Mouse (Mus musculus): ENCODE data around the gene Fbxl22. TPM values are rescaled to one million over a fixed set of nuclear protein-coding genes. Genes with fewer than 3 reads are reported as not detected.

Fbxl22 gene
- polyA plus RNA-seq, 1 experiment from 2014 or later: 14.7 TPM

DNA sequence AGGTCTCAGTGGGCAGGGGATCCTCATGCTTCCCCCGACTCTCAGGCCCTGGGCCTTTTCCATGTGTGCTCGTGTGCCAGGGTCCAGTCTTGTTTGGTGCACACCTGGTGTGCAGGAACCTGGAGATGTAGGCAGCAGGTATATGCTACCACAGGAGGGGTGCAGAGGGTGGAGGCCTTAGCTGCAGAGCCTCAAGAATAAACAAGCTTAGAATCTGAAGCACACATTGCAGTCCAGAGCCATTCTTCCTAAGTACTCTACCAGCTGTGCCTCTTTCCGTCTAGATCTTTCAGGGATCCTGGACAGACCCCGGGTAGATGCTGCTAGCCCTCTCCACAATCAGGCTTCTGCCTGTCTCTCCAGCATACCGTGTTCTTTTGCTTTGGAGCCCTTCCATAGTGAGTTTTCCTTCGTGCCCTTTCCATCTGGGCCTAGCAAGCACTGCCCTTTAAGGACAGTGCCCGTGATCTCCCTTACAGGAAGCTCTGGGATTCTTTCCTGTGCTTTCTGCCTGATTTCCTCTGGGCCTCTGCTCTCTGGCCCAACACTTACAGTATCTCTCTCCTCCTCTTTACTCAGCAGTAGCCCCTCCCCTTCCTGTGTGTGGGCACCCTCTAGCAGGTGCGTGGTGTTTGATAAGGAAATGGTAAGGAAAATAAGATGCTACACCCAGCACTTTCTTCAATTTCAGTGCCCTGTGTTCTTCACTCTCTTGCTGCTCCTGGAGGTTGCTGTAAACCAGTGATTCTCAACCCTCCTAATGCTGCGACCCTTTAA, 9.1 kb downstream of the Fbxl22 start:
- Histone ChIP-seq H3K4me1 (ENCODE audit: control insufficient read depth, insufficient read depth, low read length) (peaks cover under 1% of the 10 kb centered on the region; the same call in 1 of the 2 replicates), H3K4me2 (ENCODE audit: low read depth, low read length) (no peak overlapping the region), H3K9ac (ENCODE audit: low read depth, low read length) (no peak overlapping the region), H3K4me3 (ENCODE audit: low read depth, low read length) (no peak overlapping the region), H3K9me3 (ENCODE audit: control insufficient read depth, low read length) (no peaks in the 10 kb centered on the region), H3K27ac (replicated peaks; ENCODE audit: low read depth, low read length) (no peak overlapping the region), H3K27me3 (replicated peaks; ENCODE audit: control insufficient read depth, insufficient read depth, low read length) (no peaks in the 10 kb centered on the region), H3K36me3 (ENCODE audit: control insufficient read depth, insufficient read depth, low read length) (peaks cover 57% of the 10 kb centered on the region)
- 77% methylated on average over 9 of the region's 9 CpGs for WGBS
- DNase-seq (ENCODE audit: low spot score) (no peak), ATAC-seq (ENCODE audit: low read depth) (no peak)

DNA sequence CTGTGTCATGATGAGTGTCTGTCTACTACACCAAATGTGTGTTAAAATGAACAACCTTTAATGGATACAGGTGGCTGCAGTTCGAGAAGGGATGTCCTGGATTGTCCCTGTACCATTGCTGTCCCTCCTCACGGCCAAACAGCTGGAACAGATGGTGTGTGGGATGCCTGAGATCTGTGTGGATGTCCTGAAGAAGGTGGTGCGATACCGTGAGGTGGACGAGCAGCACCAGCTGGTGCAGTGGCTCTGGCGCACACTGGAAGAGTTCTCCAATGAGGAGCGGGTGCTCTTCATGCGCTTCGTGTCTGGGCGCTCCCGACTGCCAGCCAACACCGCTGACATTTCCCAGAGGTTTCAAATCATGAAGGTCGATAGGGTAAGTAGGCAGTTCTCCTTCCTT, 9.9 kb downstream of the Fbxl22 start:
- no peaks in the 10 kb centered on the region for H3K9me3 ChIP-seq (ENCODE audit: control insufficient read depth, low read length)
- H3K27ac ChIP-seq (replicated peaks; ENCODE audit: low read depth, low read length): no peak overlapping the region
- no peaks in the 10 kb centered on the region for H3K4me1 ChIP-seq (ENCODE audit: control insufficient read depth, insufficient read depth, low read length)
- no peaks in the 10 kb centered on the region for H3K27me3 ChIP-seq (replicated peaks; ENCODE audit: control insufficient read depth, insufficient read depth, low read length)
- ATAC-seq (ENCODE audit: low read depth): no peak
- peaks cover 62% of the 10 kb centered on the region for H3K36me3 ChIP-seq (ENCODE audit: control insufficient read depth, insufficient read depth, low read length)
- H3K9ac ChIP-seq (ENCODE audit: low read depth, low read length): no peak overlapping the region
- H3K4me3 ChIP-seq (ENCODE audit: low read depth, low read length): no peak overlapping the region
- DNase-seq (ENCODE audit: low spot score): no peak
- WGBS: 93% methylated on average over 13 of the region's 13 CpGs
- no peak overlapping the region for H3K4me2 ChIP-seq (ENCODE audit: low read depth, low read length)

GRCm38 (mm10) chr9:66503879-66504411, 10.4 kb downstream of the Fbxl22 start:
- WGBS: 73% methylated on average over 4 of the region's 4 CpGs
- Histone ChIP-seq H3K27me3 (replicated peaks; ENCODE audit: control insufficient read depth, insufficient read depth, low read length) (no peaks in the 10 kb centered on the region), H3K9me3 (ENCODE audit: control insufficient read depth, low read length) (no peaks in the 10 kb centered on the region), H3K27ac (replicated peaks; ENCODE audit: low read depth, low read length) (no peak overlapping the region), H3K4me2 (ENCODE audit: low read depth, low read length) (no peak overlapping the region), H3K36me3 (ENCODE audit: control insufficient read depth, insufficient read depth, low read length) (peaks cover 58% of the 10 kb centered on the region), H3K4me1 (ENCODE audit: control insufficient read depth, insufficient read depth, low read length) (no peaks in the 10 kb centered on the region), H3K9ac (ENCODE audit: low read depth, low read length) (no peak overlapping the region), H3K4me3 (ENCODE audit: low read depth, low read length) (no peak overlapping the region)
- no peak for ATAC-seq (ENCODE audit: low read depth)
- no peak for DNase-seq (ENCODE audit: low spot score)

DNA sequence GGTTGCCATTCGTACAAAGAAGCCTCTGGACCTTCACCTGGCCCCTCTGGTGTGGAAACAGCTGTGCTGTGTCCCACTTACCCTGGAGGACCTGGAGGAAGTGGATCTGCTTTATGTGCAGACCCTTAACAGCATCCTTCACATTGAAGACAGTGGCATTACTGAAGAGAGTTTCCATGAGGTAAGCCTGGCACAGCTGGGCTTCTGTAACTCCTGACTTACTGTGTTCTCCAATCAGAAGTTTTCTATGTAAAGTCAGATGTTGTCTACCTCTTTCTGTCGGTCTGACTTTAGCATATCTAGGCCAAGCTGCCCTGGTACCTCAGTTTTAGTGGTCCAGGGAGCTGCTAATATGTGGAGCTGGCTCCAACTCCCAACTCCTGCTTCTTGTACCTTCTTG, 13.1 kb downstream of the Fbxl22 start:
- ATAC-seq (ENCODE audit: low read depth): no peak
- Histone ChIP-seq H3K4me3 (ENCODE audit: low read depth, low read length) (no peak overlapping the region), H3K9me3 (ENCODE audit: control insufficient read depth, low read length) (no peaks in the 10 kb centered on the region), H3K9ac (ENCODE audit: low read depth, low read length) (no peak overlapping the region), H3K4me1 (ENCODE audit: control insufficient read depth, insufficient read depth, low read length) (no peaks in the 10 kb centered on the region), H3K4me2 (ENCODE audit: low read depth, low read length) (no peak overlapping the region), H3K36me3 (ENCODE audit: control insufficient read depth, insufficient read depth, low read length) (peaks cover 65% of the 10 kb centered on the region), H3K27ac (replicated peaks; ENCODE audit: low read depth, low read length) (no peak overlapping the region), H3K27me3 (replicated peaks; ENCODE audit: control insufficient read depth, insufficient read depth, low read length) (no peaks in the 10 kb centered on the region)
- no peak for DNase-seq (ENCODE audit: low spot score)
- WGBS: 66% methylated on average over 2 of the region's 2 CpGs

GRCm38 (mm10) chr9:66493992-66494391, 20.4 kb downstream of the Fbxl22 start:
- Histone ChIP-seq H3K4me3 (ENCODE audit: low read depth, low read length) (no peak overlapping the region), H3K9ac (ENCODE audit: low read depth, low read length) (no peak overlapping the region), H3K9me3 (ENCODE audit: control insufficient read depth, low read length) (no peaks in the 10 kb centered on the region), H3K27me3 (replicated peaks; ENCODE audit: control insufficient read depth, insufficient read depth, low read length) (no peaks in the 10 kb centered on the region), H3K36me3 (ENCODE audit: control insufficient read depth, insufficient read depth, low read length) (peaks cover 88% of the 10 kb centered on the region), H3K4me1 (ENCODE audit: control insufficient read depth, insufficient read depth, low read length) (no peaks in the 10 kb centered on the region), H3K27ac (replicated peaks; ENCODE audit: low read depth, low read length) (no peak overlapping the region), H3K4me2 (ENCODE audit: low read depth, low read length) (no peak overlapping the region)
- DNase-seq (ENCODE audit: low spot score): no peak
- ATAC-seq (ENCODE audit: low read depth): no peak

- ATAC-seq (ENCODE audit: low read depth): no peak
- Histone ChIP-seq H3K9ac (ENCODE audit: low read depth, low read length) (no peak overlapping the region), H3K4me1 (ENCODE audit: control insufficient read depth, insufficient read depth, low read length) (no peaks in the 10 kb centered on the region), H3K4me3 (ENCODE audit: low read depth, low read length) (no peak overlapping the region), H3K36me3 (ENCODE audit: control insufficient read depth, insufficient read depth, low read length) (peaks cover 89% of the 10 kb centered on the region), H3K4me2 (ENCODE audit: low read depth, low read length) (no peak overlapping the region), H3K9me3 (ENCODE audit: control insufficient read depth, low read length) (no peaks in the 10 kb centered on the region), H3K27me3 (replicated peaks; ENCODE audit: control insufficient read depth, insufficient read depth, low read length) (no peaks in the 10 kb centered on the region), H3K27ac (replicated peaks; ENCODE audit: low read depth, low read length) (no peak overlapping the region)
- no peak for DNase-seq (ENCODE audit: low spot score)
- 92% methylated on average over 1 of the region's 1 CpGs for WGBS
Measured at GRCm38 (mm10) chr9:66492361-66492760, 22.0 kb downstream of the Fbxl22 start.

DNA sequence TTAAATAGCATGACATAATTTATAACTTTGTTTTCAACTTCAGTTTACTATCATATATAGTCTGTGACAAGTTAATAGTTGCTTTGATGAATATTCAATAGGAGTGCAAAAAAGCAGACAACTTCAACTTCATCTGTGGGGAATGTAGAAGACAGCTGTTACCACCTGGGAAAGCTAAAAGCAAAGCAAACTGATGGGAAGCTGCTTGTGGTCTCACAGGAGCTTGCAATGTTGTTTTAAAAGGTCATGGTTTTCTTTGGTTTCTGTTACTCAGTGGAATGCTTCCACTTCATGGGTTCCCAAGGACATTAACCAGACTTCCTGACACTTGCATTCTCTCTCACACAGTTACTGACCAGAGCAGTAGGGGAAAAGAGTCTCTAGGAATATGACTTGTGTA, 25.6 kb downstream of the Fbxl22 start:
- H3K4me1 ChIP-seq (ENCODE audit: control insufficient read depth, insufficient read depth, low read length): no peaks in the 10 kb centered on the region
- no peak for ATAC-seq (ENCODE audit: low read depth)
- no peak for DNase-seq (ENCODE audit: low spot score)
- H3K4me2 ChIP-seq (ENCODE audit: low read depth, low read length): no peak overlapping the region
- no peaks in the 10 kb centered on the region for H3K27me3 ChIP-seq (replicated peaks; ENCODE audit: control insufficient read depth, insufficient read depth, low read length)
- H3K36me3 ChIP-seq (ENCODE audit: control insufficient read depth, insufficient read depth, low read length): peaks cover 93% of the 10 kb centered on the region
- H3K4me3 ChIP-seq (ENCODE audit: low read depth, low read length): no peak overlapping the region
- no peak overlapping the region for H3K27ac ChIP-seq (replicated peaks; ENCODE audit: low read depth, low read length)
- no peaks in the 10 kb centered on the region for H3K9me3 ChIP-seq (ENCODE audit: control insufficient read depth, low read length)
- no peak overlapping the region for H3K9ac ChIP-seq (ENCODE audit: low read depth, low read length)

GRCm38 (mm10) chr9:66483429-66483828, 31.0 kb downstream of the Fbxl22 start:
- DNase-seq (ENCODE audit: low spot score) (no peak), ATAC-seq (ENCODE audit: low read depth) (no peak)
- Histone ChIP-seq H3K4me3 (ENCODE audit: low read depth, low read length) (no peak overlapping the region), H3K27ac (replicated peaks; ENCODE audit: low read depth, low read length) (no peak overlapping the region), H3K36me3 (ENCODE audit: control insufficient read depth, insufficient read depth, low read length) (peaks cover 68% of the 10 kb centered on the region), H3K27me3 (replicated peaks; ENCODE audit: control insufficient read depth, insufficient read depth, low read length) (no peaks in the 10 kb centered on the region), H3K9ac (ENCODE audit: low read depth, low read length) (no peak overlapping the region), H3K4me2 (ENCODE audit: low read depth, low read length) (no peak overlapping the region), H3K4me1 (ENCODE audit: control insufficient read depth, insufficient read depth, low read length) (no peaks in the 10 kb centered on the region), H3K9me3 (ENCODE audit: control insufficient read depth, low read length) (no peaks in the 10 kb centered on the region)
- 90% methylated on average over 3 of the region's 3 CpGs for WGBS

- DNase-seq (ENCODE audit: low spot score): no peak
- H3K36me3 ChIP-seq (ENCODE audit: control insufficient read depth, insufficient read depth, low read length): peaks cover 61% of the 10 kb centered on the region
- H3K9me3 ChIP-seq (ENCODE audit: control insufficient read depth, low read length): no peaks in the 10 kb centered on the region
- ATAC-seq (ENCODE audit: low read depth): no peak
- no peak overlapping the region for H3K9ac ChIP-seq (ENCODE audit: low read depth, low read length)
- no peak overlapping the region for H3K4me3 ChIP-seq (ENCODE audit: low read depth, low read length)
- no peaks in the 10 kb centered on the region for H3K4me1 ChIP-seq (ENCODE audit: control insufficient read depth, insufficient read depth, low read length)
- H3K27ac ChIP-seq (replicated peaks; ENCODE audit: low read depth, low read length): no peak overlapping the region
- no peak overlapping the region for H3K4me2 ChIP-seq (ENCODE audit: low read depth, low read length)
- no peaks in the 10 kb centered on the region for H3K27me3 ChIP-seq (replicated peaks; ENCODE audit: control insufficient read depth, insufficient read depth, low read length)
- WGBS: 83% methylated on average over 2 of the region's 2 CpGs
Measured at GRCm38 (mm10) chr9:66477785-66478184, 36.6 kb downstream of the Fbxl22 start.
